Mouse (Mus musculus): ENCODE measurements around the gene Srsf3. TPM values are rescaled to one million over a fixed set of nuclear protein-coding genes. Genes with fewer than 3 reads are reported as not detected.

Srsf3 gene
- total RNA-seq, 2 experiments from 2014 or later, result 224 to 227 TPM

DNA sequence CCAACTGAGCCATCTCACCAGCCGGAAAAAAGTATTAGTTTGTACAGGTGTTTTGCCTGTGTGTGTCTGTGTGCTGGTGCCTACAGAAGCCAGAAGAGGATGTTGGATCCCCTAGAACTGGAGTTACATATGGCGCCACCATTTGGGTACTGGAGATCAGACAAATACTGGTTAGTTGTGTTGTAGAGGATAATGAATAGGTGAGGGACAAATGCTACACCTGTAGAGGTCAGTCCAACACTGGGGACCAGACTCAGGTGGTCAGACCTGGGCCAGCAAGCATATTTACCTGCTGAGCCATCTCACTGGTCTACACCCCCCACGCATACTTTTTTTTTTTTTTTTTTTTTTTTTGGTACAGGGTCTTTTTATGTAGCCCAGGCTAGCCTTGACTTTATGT lies 14.4 kb downstream of the Srsf3 start:
- DNase-seq, result no peak

DNA sequence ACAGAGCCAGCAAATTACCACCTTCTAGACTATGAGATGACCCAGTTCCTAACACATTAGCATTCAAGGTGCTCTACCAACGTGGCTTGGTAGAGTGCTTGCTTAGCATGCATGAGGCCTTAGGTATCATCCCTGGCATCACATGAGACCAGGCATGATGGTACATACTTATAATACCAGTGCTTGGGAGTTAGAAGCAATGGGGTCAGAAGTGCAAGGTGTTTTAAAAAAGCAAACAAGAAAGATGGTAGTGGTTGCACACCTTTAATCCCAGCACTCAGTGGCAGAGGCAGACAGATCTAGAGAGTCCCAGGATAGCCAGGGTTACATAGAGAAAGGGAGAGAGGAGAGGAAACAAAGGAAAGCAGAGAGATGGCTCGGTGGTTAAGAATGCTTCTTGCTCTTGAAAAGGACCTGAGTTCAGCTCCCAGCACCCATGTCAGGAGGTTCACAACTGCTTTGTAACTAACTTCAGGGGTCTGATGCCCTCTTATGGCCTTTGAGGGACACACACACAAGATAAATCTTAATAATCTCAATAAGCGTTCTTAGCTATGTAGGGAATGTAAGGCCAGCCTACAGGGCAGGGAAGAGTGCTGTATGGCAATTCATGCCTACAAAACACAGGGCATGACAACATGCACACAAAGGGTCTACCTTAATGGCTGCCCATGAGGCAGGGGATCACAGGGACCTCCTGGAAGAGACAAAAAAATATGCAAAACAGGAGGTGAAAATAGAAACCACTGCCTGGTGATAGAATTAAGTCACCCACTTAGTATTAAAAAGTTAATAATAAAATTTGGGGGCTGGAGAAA lies 15.5 kb downstream of the Srsf3 start:
- no peak for DNase-seq

DNA sequence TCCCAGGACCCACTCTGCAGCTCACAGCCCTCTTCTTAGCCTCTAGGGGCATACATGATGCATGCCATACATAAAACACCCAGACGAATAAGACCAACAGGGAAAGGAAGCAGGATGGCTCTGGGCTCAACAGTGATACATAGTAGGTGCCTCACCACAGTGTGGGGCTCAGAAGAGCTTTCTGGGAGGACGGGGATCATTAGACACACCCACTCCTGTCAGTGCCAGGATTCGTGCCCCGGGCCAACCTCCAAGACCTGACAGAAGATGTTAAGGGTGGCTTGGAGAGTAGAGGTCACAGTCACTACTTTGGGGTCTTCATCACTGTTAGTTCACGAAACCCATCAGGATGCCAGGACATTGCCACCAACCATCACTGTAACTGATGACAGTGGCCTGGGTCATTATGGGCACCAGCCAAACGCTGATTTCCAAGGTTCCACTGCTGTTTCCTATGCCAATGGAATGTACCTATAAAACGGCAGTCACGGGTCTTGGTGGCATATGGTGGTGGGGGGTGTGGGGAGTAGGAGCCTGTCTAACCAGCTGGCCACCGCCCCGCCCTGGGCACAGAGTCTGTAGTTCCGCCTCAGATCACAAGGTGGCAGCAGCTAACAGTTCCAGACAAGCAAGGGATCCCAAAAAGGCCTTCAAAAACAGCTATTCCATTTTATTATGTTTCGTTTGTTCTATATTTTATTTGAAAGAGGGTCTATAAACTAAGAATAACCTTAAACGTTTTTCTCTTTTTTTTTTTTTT lies 16.5 kb downstream of the Srsf3 start:
- peak; percentile 92 for DNase-seq

DNA sequence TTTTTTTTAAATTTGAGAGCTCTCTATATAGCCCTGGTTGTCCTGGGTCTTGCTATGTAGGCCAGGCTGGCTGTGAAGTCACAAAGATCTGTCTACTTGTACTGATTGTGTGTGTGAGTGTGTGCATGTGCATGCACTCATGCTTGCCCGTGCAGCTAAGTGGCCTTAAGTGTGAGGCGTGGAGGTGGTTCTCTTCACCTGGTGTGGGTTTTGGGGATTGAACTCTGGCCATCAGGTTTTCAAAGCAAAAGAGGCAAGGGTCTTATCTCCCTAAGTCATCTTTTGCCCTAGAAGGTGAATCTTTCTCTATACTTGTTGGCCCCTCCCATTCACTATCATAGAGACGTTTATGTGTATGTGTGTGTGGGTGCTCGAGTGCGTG lies 17.1 kb downstream of the Srsf3 start:
- DNase-seq, result no peak

DNA sequence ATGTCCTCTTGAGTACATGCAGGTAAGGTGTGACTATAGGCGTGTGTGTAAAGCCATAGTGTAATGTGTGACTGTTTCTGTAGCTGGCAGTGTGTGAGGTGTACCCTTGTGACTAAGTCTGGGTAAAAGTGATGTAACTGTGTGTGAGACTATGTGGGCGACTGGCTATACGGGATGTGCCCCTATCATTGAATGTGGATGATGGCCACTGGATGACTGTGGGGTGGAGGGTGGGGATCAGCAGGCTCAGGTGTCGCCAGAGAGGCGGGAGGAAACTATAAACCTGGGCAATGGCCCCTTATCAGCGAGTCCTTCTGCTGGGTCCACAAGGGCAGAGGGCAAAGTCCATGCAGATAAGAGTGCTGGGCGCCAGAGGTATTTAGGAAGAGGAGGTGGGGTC lies 17.5 kb downstream of the Srsf3 start:
- DNase-seq, result no peak

DNA sequence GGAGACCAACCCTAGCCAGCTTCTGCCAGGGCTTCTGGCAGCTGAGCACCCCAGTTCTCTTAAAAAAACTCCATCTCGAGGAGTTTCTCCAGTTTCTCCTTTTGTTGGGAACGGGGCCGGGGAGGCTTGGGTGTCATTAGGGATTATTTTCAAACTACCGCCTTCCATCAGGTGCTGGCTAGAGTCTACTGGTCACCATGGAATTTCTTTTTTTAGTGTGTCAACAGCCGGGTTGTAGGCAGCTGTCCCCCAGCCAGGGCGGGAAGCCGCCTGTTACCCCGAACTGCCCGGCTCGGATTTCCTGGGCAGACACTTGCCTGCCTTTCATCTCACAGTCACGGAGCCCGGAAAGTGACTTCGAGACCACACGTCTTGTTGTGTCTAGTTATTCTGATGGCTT lies 18.4 kb downstream of the Srsf3 start:
- DNase-seq, result peak; percentile 42

DNA sequence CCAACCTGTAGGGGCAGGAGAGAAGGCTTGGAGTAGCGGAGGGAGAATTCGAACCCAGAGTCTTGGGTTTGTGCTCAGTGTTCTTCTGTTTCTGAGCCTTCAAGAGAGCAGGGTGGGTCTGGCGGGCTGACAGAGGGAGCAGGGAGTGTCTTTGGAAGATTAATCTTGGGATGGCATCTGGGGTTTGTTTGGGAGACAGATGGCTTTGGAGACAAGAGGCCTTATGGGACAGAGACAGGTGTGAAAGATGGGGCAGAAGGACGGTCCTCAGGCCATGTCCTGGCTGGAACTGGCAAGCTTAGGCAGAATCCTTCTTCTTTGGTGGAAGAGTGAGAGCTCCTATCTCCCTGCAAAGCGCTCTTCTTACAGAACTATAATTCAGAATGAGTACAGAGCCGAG lies 20.6 kb downstream of the Srsf3 start:
- no peak for DNase-seq

DNA sequence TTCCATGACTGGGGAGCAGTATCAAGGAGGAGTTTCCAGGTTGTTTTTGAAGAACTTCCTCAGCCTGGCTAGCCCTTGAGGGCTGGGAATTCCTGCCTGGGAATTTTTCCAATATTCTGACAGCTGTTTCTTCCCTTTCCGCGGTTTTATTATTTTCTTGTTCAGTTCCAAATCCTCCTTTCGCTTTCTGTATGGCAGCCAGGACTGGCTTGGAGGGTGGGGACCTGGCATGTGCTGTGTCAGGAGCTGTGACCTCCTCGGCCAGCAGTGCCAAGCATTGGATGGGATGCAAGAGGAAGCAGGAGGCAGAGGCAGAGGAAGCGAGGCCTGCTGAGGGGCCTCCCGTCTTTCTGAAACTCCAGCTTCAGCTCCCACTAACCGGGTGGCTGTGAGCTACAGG lies 21.4 kb downstream of the Srsf3 start:
- peak; percentile 69 for DNase-seq

DNA sequence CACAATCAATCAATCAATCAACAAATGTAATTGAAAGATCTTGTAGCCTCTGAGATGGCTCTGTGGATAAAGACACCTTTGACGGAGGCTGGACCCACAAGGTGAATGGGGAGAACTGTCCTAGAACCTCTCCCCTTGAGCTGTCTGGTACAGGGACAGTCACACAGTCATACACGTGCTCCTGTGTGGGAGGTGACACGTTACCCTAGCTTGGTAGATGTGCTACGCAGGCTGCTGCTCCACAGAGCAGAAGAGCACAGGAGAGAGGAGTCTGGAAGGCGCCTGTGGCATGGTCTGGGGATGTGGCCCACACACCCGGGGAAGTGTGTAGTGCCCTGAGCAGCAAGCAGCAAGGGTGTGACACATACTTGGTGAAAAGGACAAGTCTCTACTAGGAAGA lies 22.0 kb downstream of the Srsf3 start:
- DNase-seq, result no peak

DNA sequence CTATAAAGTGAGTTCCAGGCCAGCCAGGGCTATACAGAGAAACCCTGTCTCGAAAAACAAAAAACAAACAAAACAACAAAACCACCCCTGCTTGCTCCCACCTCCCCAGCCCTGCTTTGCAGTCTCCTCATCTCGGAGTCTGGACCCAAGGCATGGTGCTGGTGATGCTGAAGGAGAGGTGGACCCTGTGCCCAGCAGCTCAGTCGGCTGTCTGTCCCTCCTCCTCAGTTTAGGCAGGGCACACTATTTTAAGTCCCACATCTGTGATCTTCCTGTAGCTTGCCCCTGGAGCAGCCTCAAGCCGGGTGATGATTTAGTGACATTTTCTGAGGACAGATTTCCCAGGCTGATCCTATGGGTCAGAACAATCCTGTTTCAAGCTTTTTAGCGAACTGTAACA lies 23.2 kb downstream of the Srsf3 start:
- no peak for DNase-seq

DNA sequence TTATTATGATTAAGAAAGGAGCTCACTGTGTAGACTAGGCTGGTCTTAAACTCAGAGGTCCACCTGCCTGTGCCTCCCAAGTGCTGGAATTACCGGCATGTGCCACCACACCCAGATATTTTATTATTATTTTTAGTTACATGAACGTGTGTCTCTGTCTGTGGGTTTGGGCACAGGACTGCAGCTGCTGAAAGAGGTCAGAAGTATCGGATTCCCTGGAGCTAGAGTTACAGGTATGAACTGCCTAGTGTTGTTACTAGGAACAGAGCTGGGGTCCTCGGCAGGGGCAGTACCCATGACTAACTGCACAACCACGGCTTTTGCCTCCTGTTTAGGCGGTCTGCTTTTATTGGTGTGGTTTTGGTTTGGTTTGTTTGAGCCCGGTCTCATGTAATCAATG lies 23.8 kb downstream of the Srsf3 start:
- no peak for DNase-seq

DNA sequence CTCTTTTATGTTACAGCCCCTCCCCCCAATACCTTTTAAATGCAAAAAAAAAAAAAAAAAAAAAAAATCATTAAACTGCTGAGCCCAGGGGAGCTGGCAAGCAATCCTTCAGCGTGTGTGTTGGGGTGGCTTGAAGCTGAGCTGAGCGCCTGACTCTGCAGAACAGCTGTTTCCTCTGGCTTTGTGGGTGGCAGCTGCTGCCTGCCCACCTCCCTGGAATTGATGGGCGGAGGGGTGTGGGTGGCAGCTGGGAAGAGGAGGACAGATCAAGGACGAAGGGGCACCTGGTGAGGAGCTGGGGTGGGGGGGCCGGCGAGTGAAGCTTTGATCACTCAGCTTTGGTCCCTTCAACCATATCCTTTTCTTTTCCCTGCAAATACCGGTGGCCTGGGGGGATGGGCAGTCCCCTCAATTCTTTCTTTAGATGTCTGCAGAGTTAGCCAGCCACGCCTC lies 24.3 kb downstream of the Srsf3 start:
- DNase-seq, result no peak

DNA sequence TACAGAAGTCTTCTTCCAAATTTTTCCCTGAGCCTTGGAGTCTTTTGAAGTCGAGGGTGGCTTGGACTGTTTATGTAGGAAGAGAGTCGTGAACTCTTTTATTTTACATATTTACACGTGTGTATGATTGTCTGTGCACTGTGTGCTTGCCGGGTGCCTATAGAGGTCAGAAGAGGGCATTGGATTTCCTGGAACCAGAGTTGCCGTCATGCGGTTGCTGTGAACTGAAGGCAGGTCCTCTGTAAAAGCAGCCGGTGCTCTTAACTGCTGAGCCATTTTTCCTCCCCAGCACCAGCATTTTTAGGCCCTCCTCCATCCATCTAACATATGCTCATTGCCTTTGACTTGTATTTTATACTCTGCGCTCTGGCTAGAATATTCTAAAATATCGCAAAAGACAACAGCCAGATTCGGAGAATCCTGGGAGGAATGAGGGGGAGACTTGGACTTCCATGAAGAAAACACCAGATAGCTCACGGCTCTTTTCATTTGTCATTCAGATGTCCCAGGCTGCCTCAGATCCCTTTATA lies 25.0 kb downstream of the Srsf3 start:
- no peak for DNase-seq

DNA sequence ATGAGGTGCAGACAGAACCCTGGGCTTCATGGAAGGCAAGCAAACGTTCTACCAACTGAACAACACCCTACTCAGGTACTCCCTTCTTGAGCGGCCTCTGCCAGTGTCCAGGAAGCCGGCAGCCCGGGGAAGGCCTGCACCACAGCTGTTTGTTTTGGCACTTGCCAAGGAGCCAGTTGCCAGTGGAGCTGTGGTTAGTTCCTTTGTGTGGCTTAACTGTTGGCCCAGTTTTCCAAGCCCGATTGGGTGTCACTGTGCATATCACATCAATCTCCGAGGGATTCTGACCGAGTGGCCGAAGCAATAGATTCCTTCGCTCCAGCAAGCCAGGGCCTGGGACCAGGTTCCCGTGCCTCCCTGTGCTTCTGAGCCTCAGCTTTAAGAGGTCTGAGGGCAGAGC lies 25.5 kb downstream of the Srsf3 start:
- no peak for DNase-seq

DNA sequence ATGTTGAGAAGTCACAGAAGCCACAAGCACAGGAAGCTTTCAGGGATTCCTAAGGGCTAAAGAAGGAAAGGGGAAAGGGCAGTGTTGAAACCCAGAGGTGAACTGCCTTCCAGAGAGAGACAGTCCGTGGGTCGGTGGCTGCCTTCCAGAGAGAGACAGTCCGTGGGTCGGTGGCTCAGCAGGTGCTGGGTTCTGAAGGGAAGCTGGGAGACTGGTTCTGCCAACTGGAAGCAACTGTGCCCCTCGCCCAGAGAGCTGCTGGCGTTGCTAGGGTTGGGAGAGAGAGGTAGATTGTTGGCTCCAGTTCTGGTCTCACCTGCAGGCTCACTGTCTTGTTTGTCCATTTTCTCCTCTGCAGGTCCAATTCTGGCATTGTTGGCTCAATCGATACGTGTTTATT lies 26.1 kb downstream of the Srsf3 start:
- DNase-seq, result no peak

DNA sequence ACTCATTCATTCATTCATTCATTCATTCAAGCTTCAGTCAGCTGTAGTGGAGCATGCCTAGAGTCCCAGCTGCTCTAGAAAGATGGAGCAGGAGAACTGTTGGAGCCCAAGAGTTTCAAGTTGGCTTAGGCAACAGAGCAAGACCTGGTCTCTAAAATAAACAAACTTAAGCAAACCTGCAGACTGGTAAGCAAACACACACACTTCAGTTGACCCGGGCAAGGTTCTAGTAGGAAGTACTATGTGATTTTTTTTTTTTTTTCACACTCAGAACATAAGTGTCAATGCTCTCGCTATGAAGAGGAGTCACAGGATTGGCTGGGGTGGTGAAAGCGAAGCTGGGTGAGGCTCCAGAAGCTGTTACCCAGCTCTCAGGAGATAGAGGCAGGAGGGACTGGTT lies 27.2 kb downstream of the Srsf3 start:
- DNase-seq, result no peak

DNA sequence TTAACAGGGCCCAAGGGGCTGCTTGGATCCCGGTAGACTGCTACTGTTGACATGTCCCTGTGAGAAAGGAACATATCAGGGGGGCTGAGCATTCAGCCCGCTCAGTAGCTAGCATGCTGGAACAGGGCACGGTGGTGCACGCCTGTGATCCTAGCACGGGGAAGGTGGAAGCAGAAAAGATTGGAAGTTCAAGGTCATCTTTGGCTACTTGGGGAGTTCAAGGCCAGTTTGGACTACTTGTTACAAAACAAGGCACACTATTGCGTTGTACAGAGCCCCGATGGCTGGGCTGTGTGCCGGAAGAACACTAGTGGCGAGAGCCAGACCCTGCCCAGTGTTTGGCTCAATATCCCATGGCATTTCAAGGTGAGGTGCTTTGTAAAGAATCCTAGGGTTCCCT lies 28.5 kb downstream of the Srsf3 start:
- no peak for DNase-seq

DNA sequence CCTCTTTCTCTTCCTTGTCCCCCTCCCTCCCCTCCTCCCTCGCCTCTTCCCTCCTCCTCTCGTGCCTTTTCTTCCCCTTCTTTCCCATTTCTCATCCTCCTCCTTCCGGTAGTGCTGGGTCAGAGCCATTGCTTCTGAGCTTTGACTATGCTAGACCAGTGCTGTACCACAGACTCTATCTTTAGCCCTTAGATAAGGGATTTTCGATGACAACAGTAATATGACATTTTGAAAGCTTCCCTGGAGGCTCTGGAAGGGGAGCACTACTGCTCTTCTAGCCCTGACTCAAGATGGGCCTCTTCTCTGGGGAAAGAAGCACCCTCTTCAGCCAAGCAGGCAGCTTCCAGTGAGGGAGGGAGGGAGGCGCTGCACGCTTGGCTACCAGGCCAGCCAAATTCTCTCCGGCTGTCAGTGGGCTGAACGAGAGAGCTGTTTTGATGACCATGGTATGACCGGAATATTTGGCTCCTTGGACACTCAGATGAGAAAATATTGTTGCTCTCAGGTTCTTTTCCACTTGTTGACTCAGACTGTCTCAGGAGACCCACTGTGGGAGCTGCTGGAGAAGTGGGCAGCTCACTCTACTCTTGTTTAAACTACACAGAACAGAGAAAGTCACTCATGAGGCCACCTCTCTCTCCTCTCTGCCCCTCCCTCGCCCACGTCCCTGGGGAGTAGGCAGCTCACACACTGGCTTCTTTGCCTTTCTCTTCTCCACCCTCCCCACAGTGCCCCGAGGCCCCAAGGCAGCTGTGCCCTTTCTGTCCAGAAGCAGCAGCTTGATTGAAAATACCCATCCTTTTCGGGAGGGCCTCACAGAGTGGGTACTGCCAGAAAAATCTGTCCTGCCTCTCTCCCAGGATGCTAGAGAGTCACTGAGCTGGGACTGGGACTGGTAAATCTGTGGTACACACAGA lies 29.9 kb downstream of the Srsf3 start:
- DNase-seq, result peak; percentile 56

DNA sequence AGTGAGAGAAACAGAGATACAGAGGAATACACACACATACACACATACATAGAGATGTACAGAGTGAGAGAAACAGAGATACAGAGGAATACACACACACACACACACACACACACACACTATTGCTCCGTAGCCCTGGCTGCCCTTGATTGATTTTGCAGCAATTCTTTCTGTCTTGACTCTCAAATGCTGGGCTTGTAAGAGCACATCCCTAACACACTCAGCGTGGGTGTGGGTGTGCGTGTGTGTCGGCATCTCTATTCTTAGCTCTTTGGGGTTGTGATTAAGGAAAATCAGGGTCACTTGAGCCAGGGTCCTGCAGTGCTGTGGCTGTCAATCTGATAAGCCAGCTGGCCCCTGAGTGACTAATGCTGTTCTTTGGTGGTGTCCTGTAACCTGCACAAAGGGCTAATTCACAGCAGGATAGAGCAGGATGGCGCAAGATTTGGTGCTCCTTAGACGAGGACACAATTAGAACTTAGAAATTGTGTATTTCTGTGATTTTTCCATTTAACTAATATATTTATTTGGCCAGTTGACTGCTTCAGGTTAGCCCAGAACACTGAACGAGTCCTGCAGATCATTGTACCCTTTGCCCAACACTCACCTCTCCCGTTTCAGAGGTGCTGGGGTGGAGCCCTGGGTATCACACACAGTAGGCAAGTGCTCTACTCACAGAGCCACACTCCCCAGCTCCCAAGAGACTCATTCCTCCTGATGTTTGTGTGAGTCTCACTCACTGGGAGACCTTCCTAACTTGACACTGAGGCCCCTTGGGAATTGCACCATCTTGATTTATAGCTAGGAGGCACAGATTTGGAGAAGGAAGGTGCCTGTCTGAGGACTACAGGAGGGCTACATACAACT lies 30.9 kb downstream of the Srsf3 start:
- DNase-seq, result no peak

DNA sequence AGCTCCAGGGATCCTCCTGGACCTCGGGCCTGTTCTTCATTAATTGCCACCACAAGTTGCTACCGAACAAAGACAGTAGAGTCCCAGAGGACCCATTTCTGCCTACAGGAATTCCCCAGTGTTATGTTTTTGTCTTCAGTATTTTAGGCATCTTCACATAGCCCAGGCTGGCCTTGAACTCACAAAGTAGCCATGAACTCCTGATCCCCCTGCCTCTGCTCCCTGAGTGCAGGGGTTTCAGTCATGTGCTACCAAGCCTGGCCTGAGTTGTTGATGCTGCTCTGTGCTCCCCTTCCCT lies 31.5 kb downstream of the Srsf3 start:
- no peak for DNase-seq

DNA sequence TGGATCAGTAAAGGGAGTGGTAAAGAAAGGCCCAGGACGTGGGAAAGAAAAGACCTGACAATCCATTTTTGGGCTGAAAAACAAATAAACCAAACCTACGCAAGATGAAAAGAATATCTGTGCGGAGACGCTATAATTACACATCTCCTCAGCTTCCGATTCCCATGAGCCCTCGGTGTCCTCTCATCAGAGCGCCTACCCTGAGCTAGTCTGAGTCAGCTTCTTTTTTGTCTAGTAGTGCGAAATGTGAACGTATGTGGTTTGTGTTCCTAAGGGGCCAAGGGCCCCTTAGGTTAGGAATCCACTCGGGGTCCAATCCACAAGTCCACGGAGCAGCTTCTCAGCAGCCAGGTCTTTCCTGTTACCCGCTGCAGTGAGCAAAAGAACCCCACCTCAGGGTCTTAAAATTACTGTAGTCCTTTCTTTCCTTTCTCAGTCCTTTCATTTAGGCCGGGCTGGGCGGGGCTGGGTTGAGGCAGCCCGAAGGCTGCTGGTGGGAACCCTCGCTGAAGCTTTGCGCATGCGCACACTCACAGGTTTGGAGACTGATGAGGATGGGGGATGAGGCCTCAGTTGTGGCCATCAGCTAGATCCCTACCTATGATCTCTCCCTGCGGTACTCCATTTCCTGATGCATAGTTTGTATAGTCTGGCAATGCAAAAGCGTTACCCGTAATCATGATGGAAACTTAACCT lies 33.0 kb downstream of the Srsf3 start:
- no peak for DNase-seq

All from heart, postnatal 4 days (tissue).